Mouse (Mus musculus): ENCODE data around the gene Hoxa10.
A peak's percentile ranks its signal among the peaks of the same experiment; 100 is the strongest.

Gene Hoxa10

DNA sequence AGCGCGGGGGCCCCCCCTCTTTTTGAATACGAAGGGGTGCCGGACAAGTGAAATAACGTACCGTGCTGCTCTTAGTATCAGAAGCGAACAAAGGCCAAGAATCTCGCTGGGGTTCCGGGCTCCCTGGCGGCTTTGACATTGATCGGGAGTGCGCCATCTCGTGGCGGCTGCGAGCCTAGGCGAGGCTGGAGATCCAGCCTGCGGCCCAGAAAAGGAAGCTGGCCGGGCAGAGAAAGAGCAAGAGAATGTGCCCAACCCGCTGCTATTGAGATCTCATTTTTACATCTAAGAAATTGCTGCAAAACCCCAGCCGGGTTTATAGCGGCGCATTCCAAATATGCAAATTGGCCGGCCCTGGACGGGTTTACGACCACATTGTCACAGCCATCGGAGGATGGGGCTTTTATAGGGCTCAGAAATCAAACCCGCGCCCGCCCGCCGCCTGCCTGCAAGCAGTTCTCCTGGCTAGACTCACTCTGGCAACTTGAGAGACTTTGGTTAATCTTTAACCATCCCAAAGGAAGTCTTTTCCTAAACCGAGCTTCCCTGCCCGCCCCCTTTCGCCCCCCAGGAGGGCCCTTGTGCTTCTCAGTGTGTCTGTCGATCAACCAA lies at the start of gene Hoxa10:
Gene Hoxa10, minus strand, starts transcription at position 466 of the 612 bp plus-strand sequence.
- no peak for DNase-seq (ENCODE audit: extremely low spot score, low read depth, low spot score)

DNA sequence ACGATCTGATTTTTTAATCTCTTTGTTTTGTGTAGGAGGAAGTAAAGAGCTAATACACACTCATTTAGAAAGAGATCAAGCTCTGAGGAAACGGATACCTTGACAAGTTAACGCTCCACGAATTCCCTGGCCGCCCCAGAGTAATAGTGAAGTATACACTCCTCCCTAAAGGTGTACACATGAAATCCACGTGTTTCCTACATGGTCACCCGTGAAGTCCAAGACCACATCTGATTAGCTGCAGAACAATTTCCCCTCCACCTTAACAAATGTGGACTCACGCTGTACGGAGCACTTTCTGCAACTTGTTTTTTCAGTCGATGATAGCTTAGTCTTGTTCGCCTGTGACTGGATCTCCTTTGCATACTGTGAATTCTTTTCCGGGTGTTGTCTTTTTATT lies 49.5 kb upstream of the Hoxa10 start:
- no peak for DNase-seq (ENCODE audit: extremely low spot score, low read depth, low spot score)

DNA sequence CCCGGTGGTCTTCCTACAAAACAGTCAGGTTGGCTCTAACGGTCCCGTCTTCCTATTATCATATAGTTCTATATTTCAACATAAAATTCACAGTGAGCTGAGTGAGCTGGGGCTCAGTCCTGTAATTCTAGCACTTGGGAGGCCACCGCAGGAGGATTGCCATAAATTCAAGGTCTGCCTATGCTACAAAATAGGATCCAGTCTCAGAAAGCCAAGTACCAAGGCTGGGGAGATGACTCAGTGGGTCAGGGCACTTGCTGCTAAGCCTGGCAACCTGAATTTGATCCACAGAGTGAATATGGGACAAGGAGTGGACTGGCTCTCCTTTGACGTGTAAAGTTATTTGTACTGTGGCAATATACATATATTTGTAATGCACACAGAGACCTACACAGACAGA lies 43.2 kb upstream of the Hoxa10 start:
- DNase-seq (ENCODE audit: extremely low spot score, low read depth, low spot score), result no peak

DNA sequence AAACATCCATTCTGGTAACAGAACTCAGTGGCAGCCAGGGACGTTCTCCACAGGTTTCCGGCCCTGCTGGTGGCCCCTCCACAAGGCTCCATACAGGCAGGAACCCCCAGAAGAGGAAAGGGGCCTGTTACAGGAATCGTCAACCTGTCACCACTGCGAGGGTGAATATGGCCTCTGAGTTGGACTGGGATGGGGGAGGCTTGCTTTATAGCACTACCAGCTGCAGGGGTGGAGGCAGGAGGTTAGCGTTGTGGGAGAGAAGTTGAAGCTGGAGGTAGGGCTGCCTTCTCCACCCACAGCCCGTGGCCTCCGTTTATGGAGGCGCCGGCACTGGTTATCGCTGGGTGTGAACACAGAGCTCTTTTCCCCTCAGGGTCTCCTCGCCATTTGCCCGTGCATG lies 40.4 kb upstream of the Hoxa10 start:
- no peak for DNase-seq (ENCODE audit: extremely low spot score, low read depth, low spot score)

DNA sequence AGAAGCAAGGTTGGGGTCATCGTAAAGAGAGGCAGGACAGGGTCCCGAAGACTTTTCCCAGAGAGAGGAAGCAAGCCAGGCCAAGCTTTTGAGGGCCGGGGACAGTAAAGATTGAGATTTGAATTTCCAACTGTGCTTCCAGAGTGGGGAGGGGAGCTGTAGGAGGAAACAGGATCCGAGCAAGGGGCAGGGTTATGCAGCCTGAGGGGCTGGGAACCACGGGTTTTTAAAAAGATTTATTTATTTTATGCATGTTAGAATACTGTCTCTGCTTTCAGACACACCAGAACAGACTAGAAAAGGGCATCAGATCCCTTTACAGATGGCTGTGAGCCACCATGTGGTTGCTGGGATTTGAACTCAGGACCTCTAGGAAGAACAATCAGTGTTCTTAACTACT lies 36.3 kb upstream of the Hoxa10 start:
- no peak for DNase-seq (ENCODE audit: extremely low spot score, low read depth, low spot score)

DNA sequence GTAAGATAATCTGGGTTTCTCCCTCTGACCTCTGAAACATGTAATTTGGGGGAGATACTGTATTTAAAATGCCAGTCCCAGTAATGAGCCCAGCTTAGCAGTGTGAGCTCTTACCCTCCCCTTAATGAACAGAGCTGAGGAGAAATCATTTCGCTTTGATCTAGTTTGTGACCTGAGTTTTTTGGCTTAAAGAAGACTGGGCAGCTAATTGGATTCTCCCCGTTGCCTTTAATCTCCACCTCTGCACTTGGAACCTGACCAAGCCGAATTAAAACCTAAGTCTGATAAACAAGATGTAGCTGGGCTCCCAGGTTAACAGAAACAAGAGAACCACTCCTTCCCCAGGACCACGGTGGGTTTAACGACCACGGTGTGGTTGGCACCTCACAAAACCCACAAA lies 35.7 kb upstream of the Hoxa10 start:
- no peak for DNase-seq (ENCODE audit: extremely low spot score, low read depth, low spot score)

DNA sequence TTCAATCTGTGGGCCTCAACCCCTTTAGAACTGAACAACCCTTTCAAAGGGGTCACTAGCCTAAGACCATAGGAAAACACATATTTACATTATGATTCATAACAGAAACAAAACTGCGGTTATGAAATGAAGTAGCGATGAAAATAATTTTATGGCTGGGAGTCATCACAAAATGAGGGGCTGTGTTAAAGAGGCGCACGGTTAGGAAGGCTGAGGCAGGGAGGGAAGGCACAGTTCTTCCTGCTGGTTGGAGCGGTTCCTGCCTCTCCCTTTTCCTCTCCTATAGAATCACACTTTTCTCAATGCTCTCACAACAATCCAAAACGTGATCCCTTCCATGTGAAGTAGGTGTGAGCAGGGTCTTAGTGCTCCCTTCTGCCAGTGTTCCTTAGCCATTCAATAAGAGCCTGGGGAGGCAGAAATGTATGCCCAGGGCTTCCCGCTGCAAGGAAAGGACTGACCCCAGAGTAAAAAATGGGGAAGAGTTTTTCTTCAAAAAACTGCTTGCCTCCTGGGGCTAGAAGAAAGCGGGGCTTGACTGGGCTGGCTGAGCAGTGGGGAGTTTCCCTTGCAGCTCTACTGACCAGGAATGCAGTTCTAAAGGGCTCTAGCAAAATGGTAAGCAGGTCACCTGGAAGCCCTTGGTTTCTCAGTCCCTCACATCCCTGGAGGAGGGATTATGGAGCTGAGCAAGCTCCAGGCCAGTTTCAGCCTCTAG lies 35.1 kb upstream of the Hoxa10 start:
- no peak for DNase-seq (ENCODE audit: extremely low spot score, low read depth, low spot score)

DNA sequence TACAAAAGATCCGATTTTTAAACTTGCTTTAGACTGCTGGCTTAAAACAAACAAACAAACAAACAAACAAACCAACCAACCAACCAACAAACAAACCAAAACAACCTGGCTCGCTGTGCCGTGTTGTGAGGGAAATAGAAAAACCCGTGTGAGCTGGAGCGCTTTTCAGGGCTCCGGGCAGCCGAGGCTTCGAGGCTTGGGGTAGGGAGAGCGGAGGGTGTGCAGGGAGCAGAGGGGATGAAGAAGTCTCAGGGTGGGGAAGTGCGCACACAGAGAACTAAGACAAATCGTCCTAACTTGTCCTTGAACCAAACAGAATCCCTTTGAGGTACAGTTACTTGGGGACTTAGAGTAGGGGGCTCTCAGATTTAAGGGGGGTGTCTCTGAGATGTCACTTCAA lies 33.9 kb upstream of the Hoxa10 start:
- no peak for DNase-seq (ENCODE audit: extremely low spot score, low read depth, low spot score)

DNA sequence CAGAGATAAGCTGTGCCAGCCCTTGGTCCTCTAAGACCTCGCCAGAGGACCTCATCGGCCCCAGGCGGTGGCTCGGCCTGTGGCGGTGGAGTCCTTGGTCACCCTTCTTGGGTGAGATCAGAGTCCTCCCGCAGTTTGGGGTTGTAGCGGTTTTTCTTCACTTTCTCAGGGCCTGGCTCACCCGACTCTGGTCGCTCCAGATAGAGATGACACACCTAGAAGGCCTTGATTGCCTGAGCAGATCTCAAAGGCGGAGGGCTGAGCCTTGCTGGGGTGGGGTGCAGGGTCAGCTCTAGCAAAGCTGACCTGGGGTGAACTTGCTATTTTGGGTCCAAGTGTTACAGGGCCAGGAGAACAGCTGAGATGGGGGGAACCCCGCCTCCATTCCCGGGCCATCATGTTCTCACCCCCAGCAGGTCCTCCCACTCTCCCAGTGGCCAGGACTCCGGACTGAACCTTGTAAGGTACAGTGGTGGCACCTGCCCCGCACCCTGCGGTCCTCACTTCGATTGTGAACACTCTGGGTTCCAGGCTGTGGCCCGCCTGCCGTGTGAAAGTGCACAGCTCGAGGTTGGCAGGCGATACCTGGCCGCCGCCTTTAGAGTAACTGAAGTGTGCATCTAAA lies 33.1 kb upstream of the Hoxa10 start:
- DNase-seq (ENCODE audit: extremely low spot score, low read depth, low spot score), result no peak

DNA sequence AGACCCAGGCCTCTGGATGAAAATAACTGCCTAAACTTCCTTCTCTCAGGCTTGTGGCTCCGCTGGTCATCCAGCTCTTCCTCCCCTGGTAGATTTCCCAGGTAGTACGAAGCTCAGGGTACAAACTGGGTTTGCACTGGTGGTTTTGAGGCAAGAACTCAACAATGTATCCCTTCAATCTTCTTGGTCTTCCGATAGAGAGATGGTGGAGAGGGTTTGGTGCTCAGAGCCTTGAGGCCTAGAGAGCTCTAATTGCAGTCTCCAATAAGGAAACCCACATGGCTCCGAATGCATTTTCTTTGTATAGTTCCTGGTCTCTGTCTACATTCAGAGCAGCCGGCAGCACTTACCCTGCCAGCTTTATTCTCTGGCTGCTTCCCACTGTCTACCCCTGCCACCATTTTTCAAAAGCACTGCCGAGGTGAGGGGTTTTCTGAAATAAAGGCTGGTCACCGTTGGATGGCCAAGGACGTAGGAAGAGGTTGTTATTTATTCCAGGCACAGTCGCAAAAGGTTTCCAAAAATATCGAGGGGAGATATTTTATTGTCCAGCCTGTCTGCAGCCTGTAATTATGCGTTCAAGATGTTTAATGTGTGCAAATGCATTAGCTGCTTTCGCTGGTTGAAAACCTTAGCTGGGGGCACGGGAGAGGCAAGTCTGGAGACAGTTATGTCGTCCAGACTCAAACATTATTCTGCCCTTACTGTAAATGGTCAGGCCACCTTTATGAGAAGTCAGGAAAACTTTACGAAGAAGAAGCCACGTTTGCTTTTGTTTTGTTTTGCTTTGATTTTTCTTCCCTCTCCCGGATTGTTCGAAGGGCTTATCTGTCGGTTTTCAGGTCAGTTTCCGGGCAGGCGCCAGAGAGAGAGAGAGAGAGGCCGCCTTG lies 32.4 kb upstream of the Hoxa10 start:
- no peak for DNase-seq (ENCODE audit: extremely low spot score, low read depth, low spot score)

DNA sequence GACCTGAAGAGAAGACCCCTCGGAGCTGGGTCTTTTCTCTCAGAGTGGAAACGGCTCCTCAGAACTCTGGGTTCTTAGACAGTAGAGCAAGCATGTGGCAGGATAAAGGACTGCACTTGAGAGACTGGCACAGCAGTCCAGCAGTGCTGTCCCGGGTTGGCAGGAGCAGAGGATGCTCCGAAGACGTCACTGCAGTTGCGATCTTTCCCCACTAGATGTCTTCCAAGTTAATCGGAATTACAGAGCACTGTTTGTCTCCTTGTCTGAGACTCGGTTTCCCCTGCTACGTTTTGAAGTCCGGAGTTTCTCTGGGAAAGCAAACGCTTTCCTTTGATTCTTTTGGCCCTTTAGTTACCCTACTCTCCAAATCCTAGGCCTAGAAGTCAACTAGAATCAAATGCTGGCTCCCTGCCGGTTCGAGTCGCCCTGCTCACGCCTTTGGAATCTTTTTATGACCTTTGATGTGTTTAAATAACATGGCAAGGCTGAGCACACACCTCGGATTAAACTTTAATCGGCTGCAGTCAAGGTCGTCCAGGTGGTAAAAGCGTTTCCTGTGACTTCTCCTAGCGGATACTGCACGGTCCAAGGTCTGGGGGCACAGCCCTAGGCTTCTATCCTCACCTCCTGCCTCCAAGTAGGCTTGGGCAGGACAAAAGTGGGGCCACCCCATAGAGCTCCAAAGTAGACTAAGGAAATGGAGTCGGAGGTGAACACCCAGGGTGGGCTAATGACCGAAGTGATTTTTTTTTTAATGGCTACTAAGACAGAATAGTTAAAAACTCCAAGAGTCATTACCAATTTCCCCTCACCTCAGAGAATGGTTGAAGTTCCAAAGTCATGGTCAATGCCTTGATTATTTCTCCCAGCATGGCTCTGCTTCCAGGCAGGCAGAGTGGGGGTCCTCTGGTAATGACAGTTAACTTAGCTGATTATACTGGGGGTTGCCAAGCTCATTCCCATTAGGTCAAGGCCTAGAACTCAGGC lies 30.1 kb upstream of the Hoxa10 start:
- no peak for DNase-seq (ENCODE audit: extremely low spot score, low read depth, low spot score)

DNA sequence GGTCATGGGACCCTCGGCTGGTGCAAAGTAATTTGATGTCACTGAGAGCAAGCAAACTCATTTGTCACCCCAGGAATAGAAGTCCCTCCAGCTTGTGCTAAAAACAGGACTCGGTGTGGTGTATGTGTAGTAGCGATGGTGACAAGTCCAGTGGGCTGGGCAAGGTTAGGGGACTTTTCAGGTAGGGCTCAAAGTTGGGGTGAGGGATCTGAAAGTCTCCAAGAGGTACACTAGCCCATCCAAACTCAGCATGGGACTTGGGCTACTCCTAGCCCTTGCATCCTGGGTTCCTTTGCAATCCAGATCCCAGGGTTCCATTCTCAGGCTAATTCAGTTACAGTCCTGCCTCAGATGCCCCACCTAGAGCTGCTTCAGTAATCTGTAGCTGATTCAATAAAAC lies 28.1 kb upstream of the Hoxa10 start:
- DNase-seq (ENCODE audit: extremely low spot score, low read depth, low spot score), result no peak

DNA sequence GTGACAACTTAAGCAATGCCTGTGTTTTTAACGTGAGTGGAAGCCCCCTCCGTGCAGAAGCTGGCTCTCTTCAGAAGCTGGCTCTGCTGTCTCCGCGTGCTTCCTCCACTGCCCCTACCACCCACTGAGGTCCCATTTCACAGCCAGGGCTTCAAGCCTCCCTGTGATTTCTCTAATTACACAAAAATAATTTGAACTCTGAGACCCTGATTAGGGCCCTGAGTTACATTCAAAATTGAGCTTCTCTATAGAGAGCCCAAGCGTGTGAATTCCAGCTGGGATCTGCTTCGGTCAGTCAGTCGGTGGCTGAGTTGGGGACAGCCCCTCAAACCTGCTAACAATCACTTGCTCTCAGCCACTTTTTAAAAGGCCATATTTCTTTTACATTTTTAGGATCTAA lies 27.7 kb upstream of the Hoxa10 start:
- DNase-seq (ENCODE audit: extremely low spot score, low read depth, low spot score), result no peak

DNA sequence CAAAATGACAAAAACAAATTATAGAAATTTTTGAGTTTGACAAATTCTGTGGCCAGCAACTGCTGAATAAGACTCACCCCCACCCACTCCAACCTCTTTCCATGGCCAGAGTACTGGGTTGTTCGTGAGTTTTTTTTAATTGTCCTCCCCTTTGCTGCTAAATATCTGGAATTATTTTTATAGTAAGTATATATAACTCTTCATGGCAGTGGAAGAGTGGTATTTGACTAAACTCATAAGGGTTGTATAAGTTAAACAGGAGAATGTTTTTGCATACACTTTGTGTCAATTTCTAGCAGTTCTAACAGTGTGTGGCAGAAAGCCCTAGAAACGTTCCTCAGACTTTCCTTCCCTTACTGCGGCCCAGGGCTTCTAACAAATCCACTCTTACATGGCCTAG lies 27.0 kb upstream of the Hoxa10 start:
- peak; percentile 20 for DNase-seq (ENCODE audit: extremely low spot score, low read depth, low spot score)

DNA sequence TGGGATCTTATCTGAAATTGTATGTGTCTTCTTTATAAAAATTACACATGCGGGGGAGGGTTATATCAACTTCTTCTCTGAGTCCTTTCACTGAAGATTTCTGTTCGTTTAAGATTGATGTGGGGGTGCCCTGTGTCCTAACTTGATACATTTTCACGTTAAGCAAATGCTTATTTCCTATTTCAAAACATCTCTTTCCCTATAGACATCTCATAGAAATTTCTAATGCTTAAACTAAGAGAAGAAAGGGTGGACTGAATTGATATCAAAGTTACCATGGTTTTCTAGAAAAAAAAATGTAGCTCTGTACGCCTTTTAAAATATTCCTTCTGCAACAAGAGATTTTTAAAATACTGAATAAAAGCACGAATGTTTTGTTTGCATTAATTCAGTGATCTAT lies 26.6 kb upstream of the Hoxa10 start:
- DNase-seq (ENCODE audit: extremely low spot score, low read depth, low spot score), result no peak

DNA sequence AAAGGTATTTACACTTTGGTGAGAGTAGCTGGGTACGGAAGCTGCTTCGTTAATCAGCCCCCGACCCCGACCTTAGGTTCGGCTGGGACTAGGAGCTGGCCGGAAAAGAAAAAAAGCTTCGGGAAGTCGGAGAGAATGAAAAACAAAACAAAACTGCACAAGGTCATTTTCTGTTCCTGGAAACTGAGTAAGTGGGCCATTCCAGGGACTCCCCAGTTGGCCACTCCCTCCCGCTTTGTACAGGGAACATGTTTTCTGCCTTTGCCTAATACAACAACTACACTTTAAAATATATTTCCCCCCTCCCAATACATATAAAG lies 26.0 kb upstream of the Hoxa10 start:
- DNase-seq (ENCODE audit: extremely low spot score, low read depth, low spot score), result no peak

DNA sequence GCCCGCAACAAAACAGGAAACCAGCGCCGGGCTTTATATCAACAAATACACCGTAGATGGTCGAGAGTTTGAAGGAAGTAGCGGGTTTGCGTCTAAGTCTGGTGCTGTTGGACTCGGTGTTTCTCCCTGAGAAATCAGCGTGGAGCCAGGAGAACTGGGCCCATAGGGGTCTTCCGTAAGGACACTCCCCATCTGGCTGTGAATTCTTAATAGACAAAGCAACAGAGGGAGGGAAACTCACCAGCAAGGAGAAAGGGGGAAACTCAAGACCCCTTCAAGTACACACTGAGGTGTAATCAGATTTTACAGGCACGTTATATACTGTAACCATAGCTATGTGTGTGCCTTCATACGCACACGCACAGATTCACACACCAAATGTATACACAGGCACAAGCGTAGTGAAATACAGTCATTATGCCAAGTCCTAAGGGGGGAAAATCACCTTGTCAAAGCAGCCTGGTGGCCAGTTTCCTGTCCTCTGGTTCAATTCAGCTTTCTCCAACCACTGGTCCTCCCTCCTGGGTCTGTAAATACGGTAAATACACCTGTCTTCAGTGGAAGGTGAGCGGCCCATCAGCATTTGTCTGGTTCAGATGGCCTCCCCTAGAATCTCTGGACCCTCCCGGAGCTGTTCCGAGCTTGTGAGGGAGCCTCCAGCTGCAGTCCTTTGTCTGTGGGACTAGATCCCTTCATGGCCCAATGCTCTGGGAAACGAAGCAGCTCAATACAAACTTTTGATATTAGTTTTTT lies 25.4 kb upstream of the Hoxa10 start:
- peak; percentile 56 for DNase-seq (ENCODE audit: extremely low spot score, low read depth, low spot score)

DNA sequence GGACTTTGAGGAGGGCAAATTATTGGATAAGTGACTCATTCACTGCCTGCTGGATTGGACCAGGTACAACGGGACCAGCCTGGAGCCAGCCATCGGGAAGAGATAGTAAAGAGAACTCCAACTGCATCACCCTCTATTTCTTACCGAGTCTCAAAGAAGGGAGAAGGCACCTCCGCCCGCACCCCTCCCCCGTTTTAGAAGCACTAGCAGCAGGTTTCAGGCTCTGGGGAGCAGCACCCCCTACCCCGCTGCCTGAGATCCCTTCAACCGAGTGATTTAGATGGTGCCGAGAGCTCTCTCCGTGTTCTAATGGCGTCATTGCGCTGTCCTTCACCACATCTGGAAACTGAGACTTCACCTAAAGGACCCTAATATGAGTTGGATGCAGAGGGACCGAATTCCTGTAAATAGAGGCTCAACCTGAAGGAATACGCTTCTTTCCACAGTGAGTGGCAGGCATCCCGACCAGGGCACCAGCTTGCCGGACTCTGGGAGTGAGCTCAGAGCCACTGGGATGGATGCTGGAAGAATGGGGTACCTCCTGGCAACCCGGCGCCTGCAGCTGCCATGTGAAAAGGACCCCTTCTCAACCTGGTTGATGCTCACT lies 24.8 kb upstream of the Hoxa10 start:
- DNase-seq (ENCODE audit: extremely low spot score, low read depth, low spot score), result peak; percentile 26

DNA sequence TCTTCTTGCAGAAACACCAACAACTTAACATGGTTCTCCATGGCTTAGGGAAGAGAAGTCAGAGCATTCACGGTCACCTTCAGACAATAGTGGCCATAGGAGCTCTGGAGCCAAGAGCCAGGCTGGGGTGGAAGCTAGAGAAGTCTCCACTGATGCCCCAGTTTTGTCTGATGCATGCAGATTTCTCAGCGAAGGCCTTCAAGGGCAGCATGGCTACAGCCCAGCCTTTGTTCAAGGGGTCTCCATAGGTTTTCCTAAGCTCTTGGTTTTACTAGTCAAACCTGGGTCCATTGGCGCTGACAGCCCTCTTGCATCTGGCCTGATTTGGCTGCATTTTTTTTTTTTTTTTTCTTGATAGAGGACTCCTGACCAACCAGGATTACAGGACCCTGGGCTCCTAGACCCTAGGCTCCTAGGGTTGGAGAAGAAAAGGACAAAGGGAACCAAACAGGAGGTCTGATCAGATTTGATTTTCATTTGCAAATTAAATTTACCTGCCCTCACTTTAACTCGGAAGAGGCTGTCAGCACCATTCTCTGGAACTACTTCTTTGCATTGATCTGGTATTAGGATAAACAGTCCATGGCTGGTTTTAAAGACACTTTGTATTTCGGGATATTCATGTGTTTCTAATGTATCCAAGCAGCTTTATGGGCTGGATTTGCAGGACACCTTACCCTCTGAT lies 23.6 kb upstream of the Hoxa10 start:
- peak; percentile 2 for DNase-seq (ENCODE audit: extremely low spot score, low read depth, low spot score)

Data from hindlimb bud, embryonic 11.5 days (tissue).